Mouse (Mus musculus) kidney, embryonic 14.5 days (tissue): ENCODE measurements around the gene B4galnt3. TPM values are rescaled to one million over a fixed set of nuclear protein-coding genes. Genes with fewer than 3 reads are reported as not detected.

Experiments
- ATAC-seq: fragments of 200-750 bp; cut with Nextera tagmentation; 2 replicates; pipeline ENCODE4 v1.8.0; 2017; ENCODE audit warnings: moderate number of reproducible peaks, mild to moderate bottlenecking, moderate TSS enrichment, moderate library complexity; ENCODE audit not compliant: low FRiP score, low TSS enrichment
- H3K27ac ChIP-seq: fragments of 300-500 bp; sonication (generic); 2 replicates; pipeline ENCODE4 v1.5.1; 2014; ENCODE audit warnings: low read depth, mild to moderate bottlenecking, low read length, moderate library complexity, mixed read lengths
- H3K27me3 ChIP-seq: fragments of 300-500 bp; sonication (generic); 2 replicates; pipeline ENCODE4 v1.6.1; 2014; ENCODE audit warnings: mild to moderate bottlenecking, low read length; ENCODE audit not compliant: control insufficient read depth, insufficient read depth
- H3K36me3 ChIP-seq: fragments of 300-500 bp; sonication (generic); 2 replicates; pipeline ENCODE4 v1.6.1; 2014; ENCODE audit warnings: low read length, mixed read lengths; ENCODE audit not compliant: control insufficient read depth, insufficient read depth
- H3K4me1 ChIP-seq: fragments of 300-500 bp; sonication (generic); 2 replicates; pipeline ENCODE4 v1.6.1; 2014; ENCODE audit warnings: low read length, mixed read lengths; ENCODE audit not compliant: control insufficient read depth, insufficient read depth
- H3K4me2 ChIP-seq: fragments of 300-500 bp; sonication (generic); replicated peaks from 2 replicates; pipeline ENCODE4 v1.6.1; 2014; ENCODE audit warnings: low read depth, mild to moderate bottlenecking, low read length
- H3K4me3 ChIP-seq: fragments of 300-500 bp; sonication (generic); 2 replicates; pipeline ENCODE4 v1.5.1; 2014; ENCODE audit warnings: mild to moderate bottlenecking, low read length
- H3K9ac ChIP-seq: fragments of 300-500 bp; sonication (generic); 2 replicates; pipeline ENCODE4 v1.6.1; 2014; ENCODE audit warnings: low read depth, mild to moderate bottlenecking, low read length, moderate library complexity
- H3K9me3 ChIP-seq: fragments of 300-500 bp; sonication (generic); 2 replicates; pipeline ENCODE4 v1.6.1; 2016; ENCODE audit warnings: low read length; ENCODE audit not compliant: control insufficient read depth
- WGBS: fragments of 180-500 bp; shearing (Covaris S2); extraction: QIAGEN DNeasy Blood & Tissue Kit; methylation state at CpG from one replicate; pipeline ENCODE4 v1.1.7; 2014; 5-methylcytosine and 5-hydroxymethylcytosine counted together
- polyA plus RNA-seq: library from polyadenylated mRNA; unstranded; fragments of >200 nt; fragmentation: Nextera tagmentation; extraction: Ambion mirVana; gene quantifications from 2 replicates; pipeline ENCODE4 v1.2.1, GENCODE M21; 2014

Gene B4galnt3
- polyA plus RNA-seq, 1 experiment from 2014 or later, result 0.45 TPM

DNA sequence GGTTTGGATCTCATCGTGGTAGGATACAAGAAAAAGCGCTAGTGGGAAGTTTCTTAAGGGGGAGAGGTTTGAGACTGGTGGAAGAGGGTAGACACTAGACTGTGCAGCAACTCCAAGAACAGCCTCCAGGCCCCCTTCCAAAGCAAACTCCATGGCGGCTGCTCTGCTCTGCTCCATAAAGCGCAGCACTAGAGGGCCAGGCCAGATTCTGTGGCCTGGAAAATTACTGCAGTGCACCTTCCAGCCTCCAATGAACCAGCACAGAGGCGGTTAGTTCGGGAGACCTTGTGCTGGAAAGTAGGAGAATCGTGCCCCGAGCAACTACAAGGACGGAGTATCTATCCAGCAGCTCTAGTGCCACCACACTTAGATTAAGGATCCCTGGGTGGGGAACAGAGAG is 7.1 kb downstream of the B4galnt3 start:
- 0 out of 2 replicates have a peak overlapping the region, but pooled peaks have one; percentile 30 for H3K27ac ChIP-seq
- ATAC-seq, result peak; percentile 91

DNA sequence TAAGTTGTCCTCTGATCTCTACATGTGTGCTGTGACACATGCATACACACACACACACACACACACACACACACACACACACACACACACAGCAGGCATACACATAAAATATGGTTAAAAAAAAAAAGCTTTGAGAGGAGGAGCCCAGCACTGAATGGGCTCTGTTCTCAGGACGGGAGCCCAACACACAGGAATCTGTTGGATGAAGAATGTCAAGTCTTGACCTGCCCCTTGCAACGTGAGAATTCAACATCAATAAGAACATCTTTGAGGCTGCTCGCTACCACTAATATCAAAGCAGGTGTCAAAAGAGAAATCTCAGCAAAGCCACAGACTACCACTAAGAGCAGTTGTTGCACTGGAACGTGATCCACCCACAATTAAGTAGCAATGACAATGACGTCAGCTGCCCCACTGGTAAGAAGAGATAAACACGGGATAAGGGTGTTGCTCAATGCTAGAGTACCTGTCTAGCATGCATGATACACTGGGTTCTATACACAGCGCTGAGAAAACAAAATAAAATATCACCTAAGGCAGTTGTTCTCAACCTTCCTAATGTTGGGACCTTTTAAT is 17.4 kb downstream of the B4galnt3 start:
- no peak overlapping the region for H3K9ac ChIP-seq
- no peaks in the 10 kb centered on the region for H3K27me3 ChIP-seq
- ATAC-seq, result no peak
- H3K27ac ChIP-seq, result no peak overlapping the region
- H3K36me3 ChIP-seq, result no peaks in the 10 kb centered on the region
- H3K4me3 ChIP-seq, result no peak overlapping the region
- peaks cover 5% of the 10 kb centered on the region for H3K4me1 ChIP-seq
- no peak overlapping the region for H3K4me2 ChIP-seq
- 69% methylated on average over 7 of the region's 7 CpGs for whole genome bisulfite sequencing
- no peaks in the 10 kb centered on the region for H3K9me3 ChIP-seq

More for the DNA sequence above, 7.1 kb downstream of the B4galnt3 start:
- H3K27me3 ChIP-seq, result no peaks in the 10 kb centered on the region
- 49% methylated on average over 9 of the region's 9 CpGs for WGBS
- no peaks in the 10 kb centered on the region for H3K36me3 ChIP-seq
- peaks cover 3% of the 10 kb centered on the region; the same call in 1 of the 2 replicates for H3K4me1 ChIP-seq
- H3K9me3 ChIP-seq, result no peaks in the 10 kb centered on the region
- no peak overlapping the region for H3K4me2 ChIP-seq
- no peak overlapping the region for H3K9ac ChIP-seq
- no peak overlapping the region for H3K4me3 ChIP-seq

DNA sequence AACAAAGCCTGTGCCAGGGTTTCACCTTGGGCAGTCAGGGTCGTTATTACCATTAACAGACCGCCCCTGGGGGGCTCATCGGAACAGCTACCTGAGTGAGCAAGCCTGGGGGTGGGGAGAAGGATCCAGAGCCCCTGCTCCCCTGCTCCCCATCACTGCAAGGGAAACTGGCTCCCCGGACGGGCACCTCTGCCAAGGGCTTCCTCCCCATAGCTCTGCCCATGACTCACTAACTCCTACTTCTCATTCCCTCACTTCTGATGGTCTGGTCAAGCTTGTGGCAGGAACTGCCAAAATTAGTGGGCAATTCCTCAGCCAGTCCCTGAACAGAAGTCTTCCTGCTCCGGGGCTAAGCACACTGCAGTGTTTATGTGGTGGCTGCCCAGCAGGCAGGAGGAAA is 19.1 kb downstream of the B4galnt3 start:
- H3K27me3 ChIP-seq, result no peaks in the 10 kb centered on the region
- H3K4me2 ChIP-seq, result no peak overlapping the region
- ATAC-seq, result peak; percentile 15; the same call in 1 of the 2 replicates
- H3K9me3 ChIP-seq, result no peaks in the 10 kb centered on the region
- peaks cover 5% of the 10 kb centered on the region for H3K4me1 ChIP-seq
- H3K9ac ChIP-seq, result no peak overlapping the region
- H3K4me3 ChIP-seq, result no peak overlapping the region
- 36% methylated on average over 6 of the region's 6 CpGs for WGBS
- no peak overlapping the region for H3K27ac ChIP-seq
- H3K36me3 ChIP-seq, result no peaks in the 10 kb centered on the region

DNA sequence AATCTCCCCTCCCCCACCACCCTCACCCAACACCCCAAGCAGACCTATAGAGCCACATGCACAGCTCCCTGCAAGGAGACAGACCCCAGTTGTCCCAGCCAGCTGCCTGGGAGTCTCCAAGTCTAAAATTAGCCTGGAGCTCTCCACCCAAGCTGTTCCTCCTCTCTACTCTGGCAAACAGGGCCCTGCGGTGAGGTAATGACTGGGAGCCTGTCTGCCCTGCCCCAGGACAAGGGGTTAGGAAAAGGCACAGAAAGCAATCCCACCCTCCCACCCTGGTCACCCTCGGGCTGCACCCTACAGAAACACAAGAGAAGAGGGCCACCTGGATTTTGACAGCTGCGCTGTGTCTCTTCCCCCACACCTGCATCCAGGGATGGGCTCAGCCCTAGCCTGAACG is 19.5 kb downstream of the B4galnt3 start:
- Histone ChIP-seq H3K4me2 (no peak overlapping the region), H3K9ac (no peak overlapping the region), H3K27me3 (no peaks in the 10 kb centered on the region), H3K4me3 (no peak overlapping the region), H3K36me3 (no peaks in the 10 kb centered on the region), H3K9me3 (no peaks in the 10 kb centered on the region), H3K4me1 (peaks cover 5% of the 10 kb centered on the region), H3K27ac (no peak overlapping the region)
- 28% methylated on average over 4 of the region's 4 CpGs for WGBS
- ATAC-seq, result peak; percentile 71; the same call in 1 of the 2 replicates

DNA sequence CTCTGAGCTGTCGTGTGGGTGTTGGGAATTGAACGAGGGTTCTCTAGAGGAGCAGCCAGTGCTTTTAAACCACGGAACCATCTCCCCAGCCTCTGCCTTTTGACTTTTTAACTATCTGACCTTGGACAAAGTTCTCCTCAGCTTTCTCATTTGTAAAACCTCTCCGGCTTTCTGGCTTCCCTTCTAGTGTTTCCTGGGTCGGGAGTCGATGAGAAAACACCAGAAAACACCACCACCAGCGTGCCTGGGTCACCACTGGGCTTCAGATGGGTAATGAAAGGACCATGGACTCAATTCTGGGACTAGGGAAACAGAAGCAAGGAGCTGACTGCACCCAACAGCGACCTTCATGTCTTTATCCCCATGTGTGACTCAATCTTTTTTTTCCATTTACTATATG is 20.2 kb downstream of the B4galnt3 start:
- ATAC-seq, result no peak
- no peak overlapping the region for H3K4me3 ChIP-seq
- WGBS, result 53% methylated on average over 8 of the region's 8 CpGs
- no peak overlapping the region for H3K9ac ChIP-seq
- H3K27me3 ChIP-seq, result no peaks in the 10 kb centered on the region
- H3K9me3 ChIP-seq, result no peaks in the 10 kb centered on the region
- no peaks in the 10 kb centered on the region for H3K36me3 ChIP-seq
- H3K4me1 ChIP-seq, result peaks cover 5% of the 10 kb centered on the region
- H3K4me2 ChIP-seq, result no peak overlapping the region
- no peak overlapping the region for H3K27ac ChIP-seq

DNA sequence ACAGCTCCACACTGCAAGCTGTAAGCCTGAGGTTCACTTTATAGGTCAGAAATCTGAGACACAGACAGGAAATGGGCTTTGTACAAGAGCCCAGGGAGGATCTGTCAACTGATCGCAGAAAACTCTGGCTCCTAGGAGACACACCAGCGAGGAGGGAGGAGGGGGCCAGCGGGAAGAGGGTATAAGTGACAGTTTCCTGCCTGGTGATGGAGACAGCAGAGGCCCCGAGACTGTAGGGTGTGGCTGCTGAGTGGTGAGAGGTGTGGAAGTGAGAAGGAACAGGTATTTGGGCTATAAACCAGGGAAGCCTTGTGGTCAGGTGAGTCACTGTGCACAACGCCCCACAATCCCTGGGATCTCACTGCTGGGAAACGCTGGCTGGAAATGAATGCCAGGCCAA is 30.2 kb downstream of the B4galnt3 start:
- ATAC-seq, result peak; percentile 73; the same call in 1 of the 2 replicates

DNA sequence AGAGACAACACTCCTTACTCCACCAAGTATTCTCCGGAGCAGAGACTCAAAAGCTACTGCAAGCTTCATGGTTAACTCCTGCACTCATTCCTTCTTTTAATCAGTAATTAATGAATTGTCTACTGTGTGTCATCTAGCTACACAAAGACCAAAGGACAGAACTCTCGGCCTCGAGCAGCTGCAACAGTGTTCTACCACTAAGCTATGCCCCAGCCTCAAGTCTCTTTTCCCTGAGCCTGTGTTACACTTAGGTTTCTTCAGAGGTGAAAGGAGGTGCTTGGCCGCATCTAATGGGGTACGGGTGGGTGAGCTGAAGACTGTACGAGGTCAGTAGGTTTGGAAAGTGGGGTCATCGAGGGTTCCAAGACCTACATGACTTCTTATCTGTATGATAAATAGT is 30.8 kb downstream of the B4galnt3 start:
- ATAC-seq, result peak; percentile 53
- H3K9me3 ChIP-seq, result no peaks in the 10 kb centered on the region
- no peak overlapping the region for H3K4me2 ChIP-seq
- 49% methylated on average over 7 of the region's 7 CpGs for WGBS
- no peak overlapping the region for H3K9ac ChIP-seq
- no peaks in the 10 kb centered on the region for H3K27me3 ChIP-seq
- peaks cover 8% of the 10 kb centered on the region; the same call in 1 of the 2 replicates for H3K4me1 ChIP-seq
- H3K36me3 ChIP-seq, result no peaks in the 10 kb centered on the region
- peak overlapping the region; percentile 42; the same call in 1 of the 2 replicates for H3K27ac ChIP-seq
- H3K4me3 ChIP-seq, result no peak overlapping the region

More for the DNA sequence above, 30.2 kb downstream of the B4galnt3 start:
- Histone ChIP-seq H3K27ac (peak overlapping the region; percentile 42; the same call in 1 of the 2 replicates), H3K4me2 (no peak overlapping the region), H3K27me3 (no peaks in the 10 kb centered on the region), H3K9ac (no peak overlapping the region), H3K4me3 (no peak overlapping the region), H3K4me1 (peaks cover 8% of the 10 kb centered on the region; the same call in 1 of the 2 replicates), H3K9me3 (no peaks in the 10 kb centered on the region), H3K36me3 (no peaks in the 10 kb centered on the region)
- 19% methylated on average over 6 of the region's 6 CpGs for WGBS

DNA sequence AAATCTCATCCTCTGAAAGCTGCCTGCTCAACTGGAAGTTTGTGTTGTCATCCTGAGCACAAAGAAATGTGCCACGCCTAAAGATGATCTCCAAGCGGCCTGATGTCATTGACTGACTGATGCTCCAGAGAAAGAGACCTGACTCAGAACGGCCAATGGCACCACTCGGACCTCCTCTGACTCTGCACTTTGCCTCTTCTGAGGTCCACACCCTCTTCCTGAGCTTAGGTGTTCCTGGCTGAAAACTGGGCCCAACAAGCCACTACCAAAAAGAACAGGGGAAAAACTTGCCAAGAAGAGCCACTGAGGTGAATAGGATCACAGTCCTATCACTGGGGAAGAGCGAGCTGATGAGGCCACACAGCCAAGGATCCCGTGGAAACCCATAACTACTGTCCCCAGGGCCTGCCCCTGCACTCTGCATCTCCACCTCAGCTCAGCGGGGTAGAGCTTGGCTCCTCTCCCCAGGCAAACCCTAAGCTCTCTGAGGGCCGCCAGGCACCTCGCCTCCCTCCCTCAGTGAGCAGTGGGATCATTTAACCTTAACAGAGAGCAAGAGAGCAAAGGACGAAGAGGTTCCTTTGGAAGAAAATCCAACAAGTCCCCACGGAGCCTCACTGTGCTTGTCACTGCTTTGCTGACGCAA is 31.4 kb downstream of the B4galnt3 start:
- H3K36me3 ChIP-seq, result no peaks in the 10 kb centered on the region
- no peak overlapping the region for H3K9ac ChIP-seq
- no peak overlapping the region for H3K4me3 ChIP-seq
- no peaks in the 10 kb centered on the region for H3K9me3 ChIP-seq
- no peaks in the 10 kb centered on the region for H3K27me3 ChIP-seq
- H3K4me2 ChIP-seq, result no peak overlapping the region
- H3K4me1 ChIP-seq, result peaks cover 8% of the 10 kb centered on the region; the same call in 1 of the 2 replicates
- no peak overlapping the region; the same call in 1 of the 2 replicates for H3K27ac ChIP-seq
- 0 out of 2 replicates have a peak, but pooled peaks have one; percentile 14 for ATAC-seq
- WGBS, result 59% methylated on average over 12 of the region's 12 CpGs

DNA sequence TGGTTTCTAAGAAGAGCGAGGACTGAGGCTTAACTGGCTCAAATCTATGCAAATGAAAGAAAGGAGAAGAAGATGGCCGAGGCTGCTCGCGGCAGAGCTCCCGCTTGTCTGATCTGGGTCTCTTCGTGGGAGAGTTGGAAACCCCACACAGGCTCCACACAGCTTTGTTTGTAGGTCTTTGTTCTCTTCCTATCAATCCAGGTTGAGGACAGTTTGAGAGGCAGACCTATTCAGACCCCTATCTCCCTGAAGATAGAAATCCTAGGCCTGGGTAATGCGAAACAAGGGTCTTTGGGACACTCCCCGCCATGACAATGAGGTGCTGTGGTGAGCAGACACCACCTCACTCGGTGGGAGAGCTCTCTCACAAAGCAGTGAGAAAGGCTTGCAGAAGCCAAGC is 34.9 kb downstream of the B4galnt3 start:
- no peaks in the 10 kb centered on the region for H3K36me3 ChIP-seq
- H3K4me2 ChIP-seq, result no peak overlapping the region
- H3K27ac ChIP-seq, result no peak overlapping the region
- no peak overlapping the region for H3K9ac ChIP-seq
- no peak for ATAC-seq
- H3K27me3 ChIP-seq, result no peaks in the 10 kb centered on the region
- H3K4me1 ChIP-seq, result peaks cover 8% of the 10 kb centered on the region; the same call in 1 of the 2 replicates
- H3K4me3 ChIP-seq, result no peak overlapping the region
- WGBS, result 72% methylated on average over 9 of the region's 9 CpGs
- H3K9me3 ChIP-seq, result no peaks in the 10 kb centered on the region
